9 mouse cellular contexts compared by ENCODE assay signal in genomic region chr5:18916688-18917285, GRCm38 (mm10).
DNase-seq lines count a peak whose midpoint lies in the region; ATAC-seq and TF ChIP-seq lines count a peak whose summit lies in the region.
"Had no signal": no experiment of that assay in that cellular context is flagged by ENCODE, and none has a peak within 500 bp of the region (broad histone marks: within the 10 kb centered on the region; RNA-seq: fewer than 3 reads in every experiment).

No protein-coding gene starts in this region.

- H3K9ac ChIP-seq in MEL (ENCODE audit: control insufficient read depth, low read depth, low read length, poor library complexity, severe bottlenecking): no peak overlapping the region
- H3K9ac ChIP-seq: lung, embryonic 15.5 days had no signal

- no peaks in the 10 kb centered on the region for H3K79me2 ChIP-seq in MEL (ENCODE audit: control insufficient read depth, insufficient read depth, low read length, poor library complexity)

- ATAC-seq in monocyte, adult 5-6 weeks (replicated peaks; ENCODE audit: insufficient number of reproducible peaks, low FRiP score, low TSS enrichment, poor library complexity, severe bottlenecking): 0 out of 2 replicates have a peak, but pooled peaks have one; percentile 9
- no peak for ATAC-seq in granulocyte monocyte progenitor cell, adult 5-6 weeks (replicated peaks; ENCODE audit: poor library complexity, severe bottlenecking)

- TF ChIP-seq RAD21 in MEL (IDR thresholded peaks at IDR 0.05; ENCODE audit: low read depth, low read length): no peak; the same call in 1 of the 2 replicates

- H3K27me3 ChIP-seq in MEL (ENCODE audit: control insufficient read depth in 1 of 2, insufficient read depth in 2 of 2, low read length in 2 of 2): no peaks in the 10 kb centered on the region
- H3K27me3 ChIP-seq: lung, embryonic 15.5 days had no signal

- no peaks in the 10 kb centered on the region for H3K4me1 ChIP-seq in MEL (ENCODE audit: control insufficient read depth in 1 of 2, insufficient read depth in 2 of 2, low read length in 2 of 2)
- H3K4me1 ChIP-seq: lung, embryonic 15.5 days had no signal

- H3K27ac ChIP-seq in MEL (ENCODE audit: control insufficient read depth, low read depth, low read length): no peak overlapping the region
- H3K27ac ChIP-seq: lung, embryonic 15.5 days had no signal

- no peaks in the 10 kb centered on the region for H3K9me3 ChIP-seq in MEL (replicated peaks; ENCODE audit: insufficient read depth, low read length)
- H3K9me3 ChIP-seq: lung, embryonic 15.5 days had no signal

- H3K36me3 ChIP-seq in MEL (ENCODE audit: control insufficient read depth in 1 of 2, insufficient read depth in 2 of 2, low read length in 2 of 2): no peaks in the 10 kb centered on the region
- H3K36me3 ChIP-seq: lung, embryonic 15.5 days had no signal

- TF ChIP-seq CTCF in MEL (IDR thresholded peaks at IDR 0.05 in 2 of 3, conservative IDR thresholded peaks at IDR 0.05 in 1 of 3; ENCODE audit: control insufficient read depth in 1 of 3, insufficient read depth in 1 of 3, low read depth in 2 of 3, low read length in 3 of 3, poor library complexity in 1 of 3, severe bottlenecking in 1 of 3): peak in 1 of 3 experiments; percentile 26; a peak in 2 of 6 replicates

- no peak for TF ChIP-seq EP300 in MEL (IDR thresholded peaks at IDR 0.05; ENCODE audit: low read depth in 1 of 2, low read length in 2 of 2)

- DNase-seq in 416B (ENCODE audit: low read depth) (peak; percentile 6), MEL (ENCODE audit: low read depth, low spot score) (peak; percentile 9)
- DNase-seq in cerebellum, postnatal 25 days: peak; percentile 43 to 71
- peak; percentile 22 to 59 for DNase-seq in frontal cortex, postnatal 14 days (ENCODE audit: low spot score in 2 of 2)
- DNase-seq in layer of hippocampus, adult 8-10 months (ENCODE audit: low spot score in 2 of 2): peak; percentile 23 to 65
- DNase-seq in spleen, adult 18-20 months: no peak

- TF ChIP-seq POLR2A in MEL (IDR thresholded peaks at IDR 0.05; ENCODE audit: control insufficient read depth in 1 of 2, insufficient read depth in 1 of 2, low read depth in 1 of 2, low read length in 2 of 2, poor library complexity in 1 of 2): no peak

- H3K4me3 ChIP-seq in MEL (ENCODE audit: control insufficient read depth in 1 of 2, insufficient read depth in 1 of 2, low read depth in 2 of 2, low read length in 2 of 2): no peak overlapping the region
- H3K4me3 ChIP-seq: lung, embryonic 15.5 days had no signal

TF ChIP-seq in MEL, 35 proteins besides CTCF, POLR2A, EP300 and RAD21:
- TF ChIP-seq SMC3 (IDR thresholded peaks at IDR 0.05; ENCODE audit: low read depth, low read length) (peak; percentile 36; the same call in 1 of the 2 replicates), KAT2A (conservative IDR thresholded peaks at IDR 0.05; ENCODE audit: low read depth, low read length) (no peak)

Comparison
In these comparisons a context has a peak if more than half of its experiments do, and no peak if none do; other contexts are left out.
1. DNase-seq: peak in 416B (single experiment), MEL (single experiment), cerebellum, postnatal 25 days (2 of 2), frontal cortex, postnatal 14 days (2 of 2) and layer of hippocampus, adult 8-10 months (2 of 2); none in spleen, adult 18-20 months (0 of 2).